Mouse (Mus musculus) T-helper 1 cell (primary cell): Measurements from ENCODE around the gene Hist1h2bn.
"Not testable (repeated sequence)": the region's sequence is repeated elsewhere in the genome, so short reads cannot be mapped to it uniquely, and the experiment has no call there.

Experiments used
- in situ Hi-C: fragments of 300-600 bp; cut with MboI, MseI; formaldehyde crosslinking; loops from one replicate; pipeline ENCODE4 v1.15.1; 2025; ENCODE audit warnings: high pct_unique_total_duplicates

The Hist1h2bn gene

GRCm38 (mm10) chr13:21722993-21723836, 30.7 kb upstream of the Hist1h2bn start:
- in situ Hi-C loops, result loop anchor here (5.0 to 25.0 kb wide), 3 partner anchors 314 to 1849 kb away; partner anchors contain the start of genes Hist1h2ad, Hist1h2ae, Hist1h2ah and Hist1h2bf

- in situ Hi-C loops, result no loop called here
Observed at GRCm38 (mm10) chr13:21727948-21728572, 25.9 kb upstream of the Hist1h2bn start.

DNA sequence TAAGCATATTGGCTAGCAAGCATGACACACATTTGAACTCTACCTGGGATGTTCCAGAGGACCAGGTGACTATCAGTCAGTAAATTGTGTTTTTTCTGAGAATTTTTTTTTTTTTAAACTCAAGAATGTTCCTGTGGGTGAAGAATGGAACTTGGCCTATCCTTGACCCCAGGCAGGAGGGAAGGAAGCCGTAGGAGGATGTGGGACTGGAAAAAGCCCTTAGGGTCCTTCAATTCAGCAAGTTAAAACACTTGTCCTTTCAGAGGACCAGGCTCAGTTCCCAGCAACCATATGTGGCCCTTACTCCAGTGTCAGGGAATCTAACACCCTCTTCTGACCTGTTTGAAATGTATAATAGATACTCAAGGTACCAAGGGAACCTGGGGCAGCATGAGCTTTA, 24.4 kb upstream of the Hist1h2bn start:
- in situ Hi-C loops, result no loop called here

GRCm38 (mm10) chr13:21733466-21733865, 20.5 kb upstream of the Hist1h2bn start:
- in situ Hi-C loops, result no loop called here

DNA sequence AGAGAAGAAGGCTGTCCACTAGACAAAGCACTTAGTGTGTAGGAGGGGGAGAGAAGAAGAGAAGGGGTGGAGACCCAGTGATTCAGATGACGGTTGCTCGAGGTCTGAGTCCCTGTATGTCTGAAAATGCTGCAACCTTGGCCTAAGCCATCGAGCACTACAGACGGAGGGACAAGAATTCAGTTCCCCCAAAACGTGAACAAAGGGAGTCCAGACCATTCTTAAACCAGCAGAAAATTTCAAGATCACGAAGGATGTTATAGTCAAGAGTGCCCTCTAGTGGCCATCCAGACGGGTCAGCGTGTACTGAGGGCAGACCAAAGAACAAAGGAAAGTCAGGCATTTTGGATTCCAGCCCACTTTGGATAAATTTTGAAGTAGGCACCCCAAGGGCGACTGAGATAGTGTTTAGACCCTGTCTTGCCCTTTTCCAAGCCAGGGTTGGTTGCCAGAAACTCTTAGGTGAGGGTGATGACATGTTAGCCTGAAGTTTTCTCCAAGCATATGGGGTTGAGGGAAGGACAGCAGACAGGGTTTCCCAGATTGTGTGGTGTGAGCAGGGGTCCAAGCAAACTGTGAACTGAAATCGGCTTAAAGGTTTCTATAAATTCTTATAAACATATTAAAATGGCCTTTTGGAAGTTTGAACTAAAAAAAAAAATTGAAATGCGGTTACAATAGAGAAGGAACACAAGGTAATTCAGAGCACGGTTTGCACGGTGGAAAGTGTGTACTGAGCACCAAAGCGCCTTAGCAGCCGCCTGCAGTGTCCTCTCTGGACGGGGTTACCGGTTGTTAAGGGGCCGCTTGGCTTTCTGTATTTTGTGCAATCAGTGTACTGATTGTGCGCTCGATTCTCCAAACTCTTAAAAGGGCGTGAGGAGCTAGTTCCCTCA, 19.7 kb upstream of the Hist1h2bn start:
- in situ Hi-C loops, result no loop called here

DNA sequence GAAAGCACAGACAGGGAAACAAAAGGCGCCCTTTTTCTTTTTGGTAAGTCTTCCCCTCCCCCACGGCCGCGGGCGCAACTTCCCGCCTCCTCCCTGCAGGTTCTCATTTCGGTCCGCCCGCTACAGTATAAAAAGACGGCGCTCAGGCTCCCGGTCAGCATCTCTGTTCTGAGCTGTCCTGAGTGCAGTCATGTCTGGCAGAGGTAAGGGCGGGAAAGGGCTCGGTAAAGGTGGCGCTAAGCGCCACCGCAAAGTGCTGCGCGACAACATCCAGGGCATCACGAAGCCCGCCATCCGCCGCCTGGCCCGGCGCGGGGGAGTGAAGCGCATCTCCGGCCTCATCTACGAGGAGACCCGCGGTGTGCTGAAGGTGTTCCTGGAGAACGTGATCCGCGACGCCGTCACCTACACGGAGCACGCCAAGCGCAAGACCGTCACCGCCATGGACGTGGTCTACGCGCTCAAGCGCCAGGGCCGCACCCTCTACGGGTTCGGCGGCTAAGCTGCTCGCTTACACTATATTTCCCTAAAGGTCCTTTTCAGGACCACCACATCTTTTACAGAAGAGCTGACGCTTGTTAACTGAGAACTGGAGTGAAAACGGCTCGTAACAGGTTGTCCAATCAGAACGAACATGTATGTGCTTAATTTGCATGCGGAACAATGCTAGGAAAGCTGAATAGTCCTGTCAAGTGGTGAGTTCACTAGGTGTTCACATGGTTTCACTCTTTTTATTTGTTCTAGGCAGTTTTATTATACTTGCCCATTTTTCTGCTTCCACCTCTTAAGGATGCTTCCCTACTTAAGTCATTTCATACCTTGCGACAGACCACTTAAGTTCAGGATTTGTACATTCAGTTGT, 18.8 kb upstream of the Hist1h2bn start, which contains the start of gene Hist1h4j:
Gene Hist1h4j, plus strand, starts transcription at position 159 of the 862 bp plus-strand sequence.
- in situ Hi-C loops, result loop anchor here (5.0 kb wide), 1 partner anchor 47 kb away; the partner anchor contains the start of genes Hist1h1b and Hist1h3i

DNA sequence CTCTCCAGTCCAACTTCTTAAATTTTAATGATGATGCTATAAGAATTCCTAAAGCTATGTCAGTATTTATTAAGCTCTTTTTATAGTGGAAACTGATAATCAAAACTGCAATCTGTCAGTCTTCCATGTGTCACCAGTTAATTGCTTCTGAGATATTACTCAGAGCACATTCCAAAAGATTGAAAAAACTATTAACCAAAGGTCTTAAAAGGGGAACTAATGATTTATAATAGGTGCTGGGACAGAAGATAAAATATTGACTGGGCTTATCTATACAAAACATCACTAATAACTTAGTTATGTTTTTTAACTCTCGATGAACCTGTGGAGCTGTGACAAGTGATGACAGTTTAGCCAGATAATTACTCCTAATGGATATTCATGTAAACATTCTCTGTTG, 8.9 kb upstream of the Hist1h2bn start:
- in situ Hi-C loops, result no loop called here

DNA sequence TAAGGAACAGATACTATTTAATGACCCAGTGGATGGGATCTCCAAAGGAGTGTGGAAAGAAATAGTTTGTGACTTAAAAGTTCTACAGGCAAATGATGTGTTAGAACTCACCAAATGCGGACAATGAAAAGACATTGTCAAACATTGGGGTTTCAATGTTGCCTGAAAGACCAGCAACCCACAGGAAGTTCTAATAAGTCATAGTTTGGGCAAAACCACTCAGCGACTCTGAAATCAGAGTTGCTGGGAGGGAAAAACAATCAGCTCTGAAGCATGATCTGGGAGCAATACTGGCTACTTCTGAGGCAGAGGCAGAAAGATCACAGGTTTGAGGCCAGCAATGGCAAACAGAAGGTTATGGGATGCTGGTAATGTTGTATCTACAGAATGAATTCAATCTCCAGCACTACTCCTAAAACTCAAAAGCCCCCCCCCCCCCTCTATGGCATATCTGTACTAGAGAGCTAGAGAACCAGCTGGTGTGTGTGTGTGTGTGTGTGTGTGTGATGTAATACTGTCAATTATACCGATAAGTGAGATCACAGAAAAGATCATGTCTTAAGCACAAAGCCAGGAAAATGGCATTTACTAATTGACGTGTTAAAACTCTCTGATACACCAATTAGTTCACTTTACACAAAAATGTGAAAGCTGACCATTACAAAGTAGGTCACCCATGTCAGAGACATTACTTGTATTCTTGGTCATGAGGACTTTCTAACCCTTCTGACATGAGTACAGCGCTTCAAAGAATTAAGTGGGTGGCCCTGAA, 4.3 kb upstream of the Hist1h2bn start:
- in situ Hi-C loops, result no loop called here

- in situ Hi-C loops, result not testable (repeated sequence)
Observed at GRCm38 (mm10) chr13:21750159-21751017, 3.5 kb upstream of the Hist1h2bn start, which contains the start of gene Hist1h4k. Gene Hist1h4k (minus strand): TSS chr13:21750505.

GRCm38 (mm10) chr13:21751417-21751816, 2.5 kb upstream of the Hist1h2bn start:
- in situ Hi-C loops, result no loop called here

GRCm38 (mm10) chr13:21751827-21752226, 2.1 kb upstream of the Hist1h2bn start:
- in situ Hi-C loops, result no loop called here

GRCm38 (mm10) chr13:21752356-21752755, 1.6 kb upstream of the Hist1h2bn start:
- in situ Hi-C loops, result no loop called here

- in situ Hi-C loops, result no loop called here
Observed at GRCm38 (mm10) chr13:21753051-21753523, 836 bp upstream of the Hist1h2bn start.

GRCm38 (mm10) chr13:21754294-21755001, 525 bp downstream of the Hist1h2bn start:
- in situ Hi-C loops, result not testable (repeated sequence)

DNA sequence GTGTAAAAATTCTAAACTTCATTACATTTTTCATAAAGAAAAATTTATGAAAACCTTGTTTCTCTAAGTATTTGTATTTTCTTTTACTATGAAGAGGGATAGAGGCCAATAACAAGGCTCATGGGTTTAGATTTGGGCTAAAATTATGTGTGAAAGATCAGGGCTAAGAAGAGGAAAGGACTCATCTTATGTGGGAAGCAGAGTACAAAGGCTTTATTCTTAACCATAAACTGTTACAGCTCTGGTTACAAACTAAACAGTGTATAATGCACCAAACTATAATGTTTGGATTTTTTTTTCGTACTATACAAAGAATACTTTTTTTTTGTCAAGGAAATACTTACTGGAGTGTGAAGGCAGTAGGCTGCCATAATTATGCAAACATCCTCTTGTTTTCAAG, 1.8 kb downstream of the Hist1h2bn start:
- in situ Hi-C loops, result no loop called here

- in situ Hi-C loops, result loop anchor here (25.0 kb wide), 1 partner anchor 1983 kb away; the partner anchor contains the start of genes Hist1h1a, Hist1h2ab, Hist1h3a and Hist1h3b
Observed at GRCm38 (mm10) chr13:21778814-21779766, 25.2 kb downstream of the Hist1h2bn start.
